Mouse (Mus musculus) gastrocnemius, adult 2 months (tissue): Measurements from ENCODE around the gene Ptbp2. TPM values are rescaled to one million over a fixed set of nuclear protein-coding genes. Genes with fewer than 3 reads are reported as not detected.

Source experiments
- DNase-seq: peaks from one replicate; pipeline ENCODE4 v3.0.0; 2022
- H3K27ac ChIP-seq: fragments of 200-600 bp; 2 replicates; pipeline ENCODE4 v1.8.1; 2022; ENCODE audit warnings: mild to moderate bottlenecking
- H3K4me3 ChIP-seq: fragments of 200-600 bp; 2 replicates; pipeline ENCODE4 v1.8.1; 2022; ENCODE audit warnings: mild to moderate bottlenecking, moderate library complexity
- CTCF ChIP-seq: fragments of 200-600 bp; IDR thresholded peaks from 2 replicates; pipeline ENCODE4 v1.8.1; 2022; ENCODE audit warnings: antibody characterized with exemption, mild to moderate bottlenecking, moderate library complexity
- intact Hi-C: fragments of 180-260 bp; cut with DNase I; formaldehyde crosslinking; loops from one replicate; pipeline ENCODE4 v1.15.1; 2025
- long read RNA-seq, 2 experiments: library from polyadenylated mRNA; stranded (forward); transcript quantifications; one replicate each; pipeline ENCODE4 v2.0.0; 2021
- total RNA-seq, 2 experiments: library from RNA; stranded (reverse); gene quantifications; 2 replicates each; pipeline ENCODE4 v1.2.3; 2021

Ptbp2 gene
- 10 to 100 TPM; 15.9 to 23.8 TPM for total RNA-seq
- long read RNA-seq, experiment 1, partial matches to known transcripts = 0 of 7 reads
- long read RNA-seq, experiment 1, other reads (novel, unspliced or antisense) = 1 of 7 reads
- long read RNA-seq, experiment 2, transcript Ptbp2-213 (14 exons, 3,777 nt) = major isoform, 7 of 9 reads
- long read RNA-seq, experiment 2, partial matches to known transcripts = 0 of 9 reads
- long read RNA-seq, experiment 2, other reads (novel, unspliced or antisense) = 0 of 9 reads

- intact Hi-C loops = no loop called here
- DNase-seq = no peak
- Histone ChIP-seq H3K27ac (peak within 1 kb of the TSS; percentile 98), H3K4me3 (peak within 1 kb of the TSS; percentile 90)
- TF ChIP-seq CTCF = no peak
These were observed at the start of gene Ptbp2 for GRCm38 (mm10) chr3:119784366-119784765. Gene Ptbp2 (minus strand): TSS chr3:119784466.

DNA sequence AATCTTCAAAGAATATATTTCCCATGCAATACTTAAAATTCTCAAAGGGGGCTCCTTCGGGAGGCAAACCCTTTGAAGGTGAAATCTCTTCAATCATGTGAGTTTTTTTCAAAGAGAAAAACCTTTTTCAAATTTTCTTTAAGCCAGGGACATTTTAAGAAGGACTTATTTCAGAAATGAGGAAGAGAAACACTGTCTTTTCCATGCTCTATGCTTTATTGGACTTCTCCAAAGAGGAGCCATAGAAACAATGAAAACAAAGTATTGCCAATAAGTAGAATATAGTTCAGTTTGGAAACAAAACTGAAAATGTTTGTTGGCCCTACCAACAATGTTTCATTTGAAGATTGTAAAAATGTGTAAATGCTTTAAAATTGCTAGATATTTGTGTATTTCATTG lies 30.4 kb upstream of the Ptbp2 start:
- intact Hi-C loops = no loop called here
- no peak for TF ChIP-seq CTCF
- no peak for DNase-seq
- H3K4me3 ChIP-seq = no peak overlapping the region
- no peak overlapping the region for H3K27ac ChIP-seq

DNA sequence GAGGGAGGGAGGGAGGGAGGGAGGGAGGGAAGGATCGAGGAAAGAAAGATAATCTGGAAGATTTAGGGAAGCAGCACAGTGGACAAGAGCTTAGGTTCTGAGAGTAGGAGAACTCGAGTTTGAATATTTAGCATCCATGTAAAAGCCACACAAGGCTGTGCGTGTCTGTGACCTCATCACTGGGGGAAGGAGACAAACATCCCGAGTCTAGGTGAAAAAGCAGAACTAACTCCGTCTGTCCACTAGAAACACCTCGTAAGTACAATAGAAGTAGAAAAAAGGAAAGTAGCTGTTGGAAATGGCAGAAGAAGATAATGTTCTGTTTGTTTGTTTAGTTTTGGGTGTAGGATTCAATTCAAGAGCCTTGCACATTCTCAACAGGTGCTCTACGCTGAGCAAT lies 21.9 kb upstream of the Ptbp2 start:
- no peak for DNase-seq
- Histone ChIP-seq H3K4me3 (no peak overlapping the region), H3K27ac (no peak overlapping the region)
- intact Hi-C loops = no loop called here
- no peak for TF ChIP-seq CTCF

- no peak overlapping the region for H3K4me3 ChIP-seq
- no peak overlapping the region for H3K27ac ChIP-seq
- intact Hi-C loops = no loop called here
These were observed 10.6 kb upstream of the Ptbp2 start for GRCm38 (mm10) chr3:119794677-119795365.

DNA sequence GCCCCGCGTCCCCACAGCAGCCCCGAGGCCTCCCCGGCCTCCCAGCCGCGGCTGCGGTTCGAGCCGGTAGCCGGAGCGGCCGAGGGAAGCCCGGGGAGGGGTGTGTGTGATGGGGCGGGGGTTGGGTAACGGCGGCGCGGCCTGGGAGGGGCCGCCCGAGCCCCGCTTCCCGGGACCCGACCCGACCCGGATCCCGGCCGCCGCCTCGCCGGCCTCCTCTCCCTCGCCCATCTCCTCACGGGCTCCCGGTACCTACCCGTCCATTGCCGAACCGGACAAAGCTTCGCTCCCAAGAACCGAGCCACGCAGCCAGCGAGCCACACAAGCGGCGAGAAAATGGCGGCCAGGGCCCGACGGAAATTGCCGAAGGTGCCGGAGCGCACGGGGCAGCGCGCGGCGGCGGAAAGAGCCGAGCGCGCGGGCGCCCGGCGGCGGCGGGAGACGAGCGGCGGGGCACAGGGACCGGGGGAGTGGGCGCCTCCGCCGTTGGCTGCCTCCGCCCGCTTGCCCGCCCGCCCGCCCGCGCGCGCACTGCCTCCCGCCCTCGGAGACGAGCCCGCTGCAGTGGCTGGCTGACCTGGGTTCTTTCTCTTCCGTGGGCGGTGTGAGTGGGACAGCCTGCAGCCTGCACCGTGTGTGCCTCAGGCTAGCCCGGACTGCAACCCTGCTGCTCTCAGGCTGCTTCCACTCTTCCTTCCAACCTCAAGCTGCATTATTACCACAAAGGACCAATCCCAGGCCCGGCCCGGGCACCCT lies 1.1 kb downstream of the Ptbp2 start:
- intact Hi-C loops = no loop called here
- peak overlapping the region; percentile 90 for H3K4me3 ChIP-seq
- peak; percentile 91 for DNase-seq
- peak overlapping the region; percentile 98 for H3K27ac ChIP-seq
- TF ChIP-seq CTCF = no peak

More at GRCm38 (mm10) chr3:119794677-119795365, 10.6 kb upstream of the Ptbp2 start:
- DNase-seq = no peak
- TF ChIP-seq CTCF = no peak

DNA sequence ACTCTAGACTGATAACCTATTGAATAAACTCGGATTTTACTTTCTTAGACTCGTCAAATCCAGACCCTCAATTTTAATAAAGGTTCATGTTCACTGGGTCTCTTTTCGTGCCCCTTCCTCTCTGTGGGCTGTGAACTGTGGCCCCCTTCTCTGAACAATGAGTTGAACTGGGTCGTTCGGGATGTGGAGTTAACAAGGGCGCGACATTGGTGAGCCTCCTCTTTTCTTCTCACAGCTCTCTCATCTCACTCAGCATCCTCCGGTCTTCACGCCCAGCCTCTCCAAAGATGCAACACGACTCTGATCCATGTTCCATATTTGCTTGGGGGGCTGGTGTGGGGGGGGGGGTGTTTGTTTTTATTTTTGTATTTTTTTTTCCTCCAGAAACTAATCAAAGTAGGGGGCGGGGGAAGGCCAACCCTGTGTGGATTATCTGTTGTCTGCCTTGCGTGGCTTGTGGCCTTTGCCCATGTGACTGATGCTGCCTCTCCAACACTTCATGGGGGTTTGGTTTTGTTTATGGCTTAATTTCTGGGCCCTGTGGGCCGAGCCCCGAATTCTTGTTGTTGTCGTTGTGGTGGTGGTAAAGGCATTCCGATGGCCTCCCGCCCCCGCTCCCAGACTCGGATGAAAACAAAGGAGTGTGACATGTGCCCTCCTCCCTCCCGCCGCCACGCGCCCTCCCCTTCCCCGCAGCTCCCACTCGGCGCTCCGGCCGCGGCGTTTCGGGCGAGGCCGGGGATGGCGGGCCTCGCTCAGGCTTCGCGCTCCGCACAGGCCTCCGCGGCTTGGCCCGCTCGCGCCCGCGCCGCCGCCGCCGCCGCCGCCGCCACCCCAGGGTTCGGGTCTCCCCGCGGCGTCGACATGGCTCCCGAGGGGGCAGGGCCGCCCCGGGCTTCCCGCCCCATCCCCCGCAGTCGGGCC lies 2.0 kb downstream of the Ptbp2 start:
- Histone ChIP-seq H3K27ac (peak overlapping the region; percentile 98), H3K4me3 (peak overlapping the region; percentile 90)
- peak; percentile 66 for DNase-seq
- TF ChIP-seq CTCF = no peak
- intact Hi-C loops = no loop called here

DNA sequence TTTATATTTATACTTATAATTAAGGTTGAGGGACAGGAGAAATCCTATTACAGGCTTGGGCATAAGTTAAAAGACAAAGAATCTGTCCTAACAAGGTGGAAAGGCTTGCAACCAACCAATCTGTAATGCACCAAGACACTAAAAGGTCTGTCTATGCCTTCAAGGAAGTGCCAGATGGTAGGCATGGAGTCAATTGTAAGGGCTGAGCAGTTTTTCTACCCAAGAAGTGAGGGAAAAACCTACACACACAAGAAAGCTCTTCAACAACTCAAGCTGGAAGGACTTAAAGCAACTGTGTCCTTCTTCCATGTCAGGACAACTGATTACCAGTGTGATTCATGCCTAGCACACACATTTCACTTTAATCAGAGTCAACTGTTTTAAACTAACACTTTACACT lies 3.4 kb downstream of the Ptbp2 start:
- Histone ChIP-seq H3K4me3 (peak overlapping the region; percentile 29; the same call in 1 of the 2 replicates), H3K27ac (peak overlapping the region; percentile 13)
- intact Hi-C loops = no loop called here
- no peak for TF ChIP-seq CTCF
- DNase-seq = no peak

- H3K4me3 ChIP-seq = no peak overlapping the region
- no peak for TF ChIP-seq CTCF
- intact Hi-C loops = no loop called here
- no peak for DNase-seq
- H3K27ac ChIP-seq = no peak overlapping the region
These were observed 5.0 kb downstream of the Ptbp2 start for GRCm38 (mm10) chr3:119779261-119779660.

DNA sequence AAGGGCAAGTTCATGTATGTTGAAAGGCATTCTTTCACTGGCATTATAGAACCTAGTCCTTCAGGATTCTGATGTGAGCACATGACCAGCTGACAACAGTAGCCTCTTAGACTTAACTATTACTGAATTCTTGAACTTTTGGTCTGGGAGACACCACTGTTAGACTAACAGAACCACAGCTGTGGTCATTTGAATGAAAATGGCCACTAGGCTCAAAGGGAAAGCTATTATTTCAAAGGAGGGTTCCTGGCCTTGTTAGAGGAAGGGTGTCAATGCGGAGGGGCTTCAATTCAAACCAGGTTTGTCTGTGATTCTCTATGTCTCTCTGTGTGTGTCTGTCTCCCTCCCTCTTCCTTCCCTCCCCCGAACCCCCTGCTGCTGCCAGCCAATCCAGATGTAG lies 5.8 kb downstream of the Ptbp2 start:
- Histone ChIP-seq H3K27ac (no peak overlapping the region), H3K4me3 (no peak overlapping the region)
- intact Hi-C loops = no loop called here
- no peak for TF ChIP-seq CTCF
- no peak for DNase-seq

DNA sequence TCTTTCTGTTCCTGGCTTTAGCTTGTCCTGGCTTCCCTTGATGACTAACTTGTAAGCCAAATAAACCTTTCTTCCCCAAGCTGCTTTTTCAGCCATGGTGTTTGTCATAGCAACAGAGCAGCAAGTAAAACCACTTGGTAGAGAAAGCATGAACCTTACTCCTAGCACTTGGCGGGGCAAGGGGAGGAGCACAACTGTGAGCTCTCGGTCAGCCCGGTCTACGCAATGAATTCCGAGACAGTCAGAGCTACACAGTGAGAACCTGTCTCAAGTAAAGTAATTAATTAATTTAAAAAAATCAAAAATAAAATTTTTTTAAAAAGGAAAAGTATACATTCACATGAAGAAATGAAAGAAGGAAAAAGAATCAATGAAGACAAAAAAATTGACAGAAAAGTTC lies 8.1 kb downstream of the Ptbp2 start:
- H3K27ac ChIP-seq = no peak overlapping the region
- intact Hi-C loops = no loop called here
- no peak for TF ChIP-seq CTCF
- DNase-seq = no peak
- no peak overlapping the region for H3K4me3 ChIP-seq

GRCm38 (mm10) chr3:119772789-119773188 lies 11.5 kb downstream of the Ptbp2 start:
- DNase-seq = no peak
- no peak for TF ChIP-seq CTCF
- Histone ChIP-seq H3K27ac (peak overlapping the region; percentile 60), H3K4me3 (no peak overlapping the region)
- intact Hi-C loops = no loop called here

DNA sequence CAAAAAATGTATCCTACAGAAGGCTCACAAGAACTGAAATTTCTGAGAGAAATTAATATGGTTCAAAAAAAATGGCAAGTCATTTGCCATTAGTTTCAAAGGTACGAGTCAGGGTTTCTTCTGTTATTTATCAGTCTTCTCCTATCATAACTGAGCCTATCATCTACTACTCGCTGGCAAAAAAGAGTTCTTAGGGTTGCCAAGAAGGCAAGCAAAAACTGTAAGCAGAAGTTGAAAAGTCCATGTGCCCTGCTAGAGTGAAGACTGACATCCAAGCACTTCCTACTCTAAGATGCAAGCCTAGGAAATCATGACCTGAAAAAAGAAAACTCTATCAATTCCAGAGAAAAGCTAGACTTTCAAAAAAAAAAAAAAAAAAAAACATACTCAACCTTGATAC lies 20.5 kb downstream of the Ptbp2 start:
- intact Hi-C loops = no loop called here
- no peak overlapping the region for H3K27ac ChIP-seq
- DNase-seq = no peak

More for the DNA sequence above, 20.5 kb downstream of the Ptbp2 start:
- no peak overlapping the region for H3K4me3 ChIP-seq
- no peak for TF ChIP-seq CTCF
